Mouse (Mus musculus): ENCODE data around the gene D630039A03Rik. TPM values are rescaled to one million over a fixed set of nuclear protein-coding genes. Genes with fewer than 3 reads are reported as not detected.

The D630039A03Rik gene
- polyA plus RNA-seq, 1 experiment = 0.19 TPM

GRCm38 (mm10) chr4:57866990-57867389 lies 49.1 kb downstream of the D630039A03Rik start:
- WGBS = 35% methylated on average over 9 of the region's 9 CpGs
- H3K36me3 ChIP-seq (ENCODE audit: control insufficient read depth, insufficient read depth, low read length) = no peaks in the 10 kb centered on the region
- H3K4me1 ChIP-seq (ENCODE audit: control insufficient read depth, insufficient read depth, insufficient read length) = peaks cover 18% of the 10 kb centered on the region; the same call in 1 of the 2 replicates
- DNase-seq (ENCODE audit: low read depth in 1 of 2, low spot score in 2 of 2) = peak in 1 of 2 experiments; percentile 16
- TF ChIP-seq POLR2A (IDR thresholded peaks at IDR 0.05; ENCODE audit: low read depth, low read length) (no peak), CTCF (IDR thresholded peaks at IDR 0.05; ENCODE audit: extremely low read depth, insufficient read depth, insufficient read length, insufficient replicate concordance) (no peak)
- H3K27ac ChIP-seq (ENCODE audit: insufficient read depth, low read length) = peak overlapping the region; percentile 43
- H3K27me3 ChIP-seq (ENCODE audit: control insufficient read depth, insufficient read depth, low read length) = no peaks in the 10 kb centered on the region
- no peak overlapping the region; the same call in 1 of the 2 replicates for H3K4me3 ChIP-seq (ENCODE audit: extremely low read depth, insufficient read depth, insufficient read length)

GRCm38 (mm10) chr4:57866088-57866487 lies 50.0 kb downstream of the D630039A03Rik start:
- no peak for DNase-seq (ENCODE audit: low read depth in 1 of 2, low spot score in 2 of 2)
- Histone ChIP-seq H3K27me3 (ENCODE audit: control insufficient read depth, insufficient read depth, low read length) (no peaks in the 10 kb centered on the region), H3K4me3 (ENCODE audit: extremely low read depth, insufficient read depth, insufficient read length) (no peak overlapping the region), H3K27ac (ENCODE audit: insufficient read depth, low read length) (no peak overlapping the region), H3K4me1 (ENCODE audit: control insufficient read depth, insufficient read depth, insufficient read length) (peaks cover 18% of the 10 kb centered on the region; the same call in 1 of the 2 replicates), H3K36me3 (ENCODE audit: control insufficient read depth, insufficient read depth, low read length) (no peaks in the 10 kb centered on the region)
- 17% methylated on average over 2 of the region's 2 CpGs for WGBS
- TF ChIP-seq CTCF (IDR thresholded peaks at IDR 0.05; ENCODE audit: extremely low read depth, insufficient read depth, insufficient read length, insufficient replicate concordance) = no peak

DNA sequence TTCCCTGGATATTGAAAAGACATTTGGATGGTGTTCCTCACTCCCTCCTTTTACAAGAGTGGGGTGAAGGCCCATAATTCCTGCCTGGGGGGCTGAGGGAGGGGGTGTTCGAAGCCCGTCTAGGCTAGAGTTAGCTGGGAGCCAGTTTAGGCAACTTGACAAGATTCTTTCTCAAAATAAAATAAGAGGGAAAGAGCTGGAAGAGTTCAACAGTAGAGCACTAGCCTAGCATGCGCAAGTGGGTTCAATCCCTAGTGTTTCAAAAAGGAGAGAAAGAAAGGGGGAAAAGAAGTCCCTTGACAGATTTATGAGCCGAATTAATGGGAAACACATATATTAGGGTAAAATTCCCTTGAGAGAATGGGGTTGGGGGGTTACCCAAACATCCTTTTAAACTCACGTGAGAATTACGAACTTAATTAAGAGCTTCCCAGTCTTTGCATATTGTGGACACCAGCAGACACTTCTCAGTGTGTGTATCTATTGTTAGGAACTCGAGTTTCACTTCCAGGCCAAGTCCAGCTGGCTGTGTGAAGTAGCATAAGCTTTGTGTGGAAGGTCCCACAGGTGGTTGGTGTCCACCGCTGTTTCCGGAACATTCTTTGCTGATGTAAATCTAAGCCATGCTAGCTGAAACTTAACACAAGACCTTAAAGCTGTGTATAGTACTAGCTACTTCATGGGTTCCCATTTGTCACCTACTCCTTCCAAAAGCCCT lies 53.7 kb downstream of the D630039A03Rik start:
- 47% methylated on average over 9 of the region's 9 CpGs for WGBS
- no peaks in the 10 kb centered on the region for H3K36me3 ChIP-seq (ENCODE audit: control insufficient read depth, insufficient read depth, low read length)
- no peak overlapping the region for H3K27ac ChIP-seq (ENCODE audit: insufficient read depth, low read length)
- DNase-seq (ENCODE audit: low read depth in 1 of 2, low spot score in 2 of 2) = peak; percentile 33 to 49
- TF ChIP-seq POLR2A (IDR thresholded peaks at IDR 0.05; ENCODE audit: low read depth, low read length) = no peak
- TF ChIP-seq CTCF (IDR thresholded peaks at IDR 0.05; ENCODE audit: extremely low read depth, insufficient read depth, insufficient read length, insufficient replicate concordance) = no peak
- peaks cover 18% of the 10 kb centered on the region; the same call in 1 of the 2 replicates for H3K4me1 ChIP-seq (ENCODE audit: control insufficient read depth, insufficient read depth, insufficient read length)
- no peaks in the 10 kb centered on the region for H3K27me3 ChIP-seq (ENCODE audit: control insufficient read depth, insufficient read depth, low read length)
- H3K4me3 ChIP-seq (ENCODE audit: extremely low read depth, insufficient read depth, insufficient read length) = no peak overlapping the region

DNA sequence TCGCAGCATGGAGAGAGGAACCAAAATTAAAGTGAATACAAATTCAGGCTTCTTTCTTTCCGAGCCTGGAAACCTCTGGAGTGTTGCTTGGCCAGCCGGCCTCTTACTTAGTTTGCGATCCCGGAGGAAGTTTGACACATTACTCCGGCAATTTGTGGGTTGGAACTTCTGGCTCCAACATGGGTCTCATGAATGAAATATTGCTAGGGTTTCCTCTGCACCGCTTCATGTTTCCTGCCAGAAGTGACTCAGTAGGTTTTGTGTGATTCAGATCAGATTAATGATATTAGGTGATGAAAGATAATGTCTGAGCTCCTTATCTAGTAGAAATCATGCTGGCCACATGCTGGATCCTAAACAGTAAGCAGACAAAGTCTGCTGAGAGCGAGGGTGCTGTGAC lies 54.2 kb downstream of the D630039A03Rik start:
- no peak overlapping the region for H3K4me3 ChIP-seq (ENCODE audit: extremely low read depth, insufficient read depth, insufficient read length)
- H3K36me3 ChIP-seq (ENCODE audit: control insufficient read depth, insufficient read depth, low read length) = peaks cover 3% of the 10 kb centered on the region; the same call in 1 of the 2 replicates
- peaks cover 16% of the 10 kb centered on the region; the same call in 1 of the 2 replicates for H3K4me1 ChIP-seq (ENCODE audit: control insufficient read depth, insufficient read depth, insufficient read length)
- DNase-seq (ENCODE audit: low read depth in 1 of 2, low spot score in 2 of 2) = no peak
- TF ChIP-seq CTCF (IDR thresholded peaks at IDR 0.05; ENCODE audit: extremely low read depth, insufficient read depth, insufficient read length, insufficient replicate concordance) (no peak), POLR2A (IDR thresholded peaks at IDR 0.05; ENCODE audit: low read depth, low read length) (no peak)
- WGBS = 35% methylated on average over 8 of the region's 8 CpGs
- no peaks in the 10 kb centered on the region for H3K27me3 ChIP-seq (ENCODE audit: control insufficient read depth, insufficient read depth, low read length)
- no peak overlapping the region for H3K27ac ChIP-seq (ENCODE audit: insufficient read depth, low read length)

- 75% methylated on average over 6 of the region's 6 CpGs for WGBS
- H3K4me3 ChIP-seq (ENCODE audit: extremely low read depth, insufficient read depth, insufficient read length) = no peak overlapping the region
- H3K4me1 ChIP-seq (ENCODE audit: control insufficient read depth, insufficient read depth, insufficient read length) = peaks cover 11% of the 10 kb centered on the region; the same call in 1 of the 2 replicates
- H3K27ac ChIP-seq (ENCODE audit: insufficient read depth, low read length) = no peak overlapping the region
- DNase-seq (ENCODE audit: low read depth in 1 of 2, low spot score in 2 of 2) = no peak
- H3K36me3 ChIP-seq (ENCODE audit: control insufficient read depth, insufficient read depth, low read length) = peaks cover 7% of the 10 kb centered on the region
- H3K27me3 ChIP-seq (ENCODE audit: control insufficient read depth, insufficient read depth, low read length) = no peaks in the 10 kb centered on the region
- TF ChIP-seq CTCF (IDR thresholded peaks at IDR 0.05; ENCODE audit: extremely low read depth, insufficient read depth, insufficient read length, insufficient replicate concordance) = no peak
- TF ChIP-seq POLR2A (IDR thresholded peaks at IDR 0.05; ENCODE audit: low read depth, low read length) = no peak
Observed at GRCm38 (mm10) chr4:57861166-57861565, 54.9 kb downstream of the D630039A03Rik start.

DNA sequence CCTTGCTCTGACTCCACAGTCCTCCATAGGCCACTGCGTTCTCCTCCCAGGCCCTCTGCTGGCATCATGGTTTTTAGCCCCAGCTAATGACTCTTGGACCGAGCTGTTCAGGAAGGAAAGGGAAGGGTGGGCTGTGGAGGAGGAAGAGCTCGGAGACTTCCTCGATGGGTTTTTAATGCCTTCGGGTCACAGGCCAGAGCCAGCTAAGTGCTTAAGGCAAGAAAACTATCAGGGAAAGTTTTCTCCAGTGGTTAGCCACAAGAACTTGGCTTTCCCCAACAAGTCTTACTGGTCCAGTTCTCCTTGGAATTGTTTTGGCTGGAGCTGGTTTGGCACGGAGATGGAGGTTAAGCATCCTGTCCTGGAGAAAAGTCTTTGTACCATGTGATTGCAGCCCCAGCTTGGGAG lies 55.9 kb downstream of the D630039A03Rik start:
- no peaks in the 10 kb centered on the region for H3K27me3 ChIP-seq (ENCODE audit: control insufficient read depth, insufficient read depth, low read length)
- H3K36me3 ChIP-seq (ENCODE audit: control insufficient read depth, insufficient read depth, low read length) = peaks cover 13% of the 10 kb centered on the region
- no peak for DNase-seq (ENCODE audit: low read depth in 1 of 2, low spot score in 2 of 2)
- peaks cover 5% of the 10 kb centered on the region; the same call in 1 of the 2 replicates for H3K4me1 ChIP-seq (ENCODE audit: control insufficient read depth, insufficient read depth, insufficient read length)
- H3K4me3 ChIP-seq (ENCODE audit: extremely low read depth, insufficient read depth, insufficient read length) = no peak overlapping the region
- WGBS = 58% methylated on average over 6 of the region's 6 CpGs
- TF ChIP-seq CTCF (IDR thresholded peaks at IDR 0.05; ENCODE audit: extremely low read depth, insufficient read depth, insufficient read length, insufficient replicate concordance) (no peak), POLR2A (IDR thresholded peaks at IDR 0.05; ENCODE audit: low read depth, low read length) (no peak)
- H3K27ac ChIP-seq (ENCODE audit: insufficient read depth, low read length) = no peak overlapping the region

Other genes starting within 250 kb of the D630039A03Rik start
- gene Akap2, start 198.6 kb downstream of the D630039A03Rik start, polyA plus RNA-seq (2012; rRNA removed) = 23.6 and 29.0 TPM in 2 replicates
- gene Txn1, start 40.1 kb upstream of the D630039A03Rik start, polyA plus RNA-seq (2012; rRNA removed) = 57.0 and 69.7 TPM in 2 replicates
- not detected in 2 replicates for gene Txndc8, start 92.8 kb upstream of the D630039A03Rik start, polyA plus RNA-seq (2012; rRNA removed)